Mouse (Mus musculus) heart, postnatal 14 days (tissue): ENCODE data around the gene Gm20388. TPM values are rescaled to one million over a fixed set of nuclear protein-coding genes. Genes with fewer than 3 reads are reported as not detected.

ENCODE experiments used
- DNase-seq, 2 experiments: peaks; one replicate each; pipeline ENCODE4 v3.0.0; 2021 to 2022
- intact Hi-C: fragments of 180-260 bp; cut with DNase I; formaldehyde crosslinking; loops from one replicate; pipeline ENCODE4 v1.15.1; 2025
- total RNA-seq, 2 experiments: library from RNA; stranded (reverse); gene quantifications; 2 replicates each; pipeline ENCODE4 v1.2.3; 2021

Gene Gm20388
- total RNA-seq, 2 experiments from 2014 or later = 0.24 TPM; not detected in 1

DNA sequence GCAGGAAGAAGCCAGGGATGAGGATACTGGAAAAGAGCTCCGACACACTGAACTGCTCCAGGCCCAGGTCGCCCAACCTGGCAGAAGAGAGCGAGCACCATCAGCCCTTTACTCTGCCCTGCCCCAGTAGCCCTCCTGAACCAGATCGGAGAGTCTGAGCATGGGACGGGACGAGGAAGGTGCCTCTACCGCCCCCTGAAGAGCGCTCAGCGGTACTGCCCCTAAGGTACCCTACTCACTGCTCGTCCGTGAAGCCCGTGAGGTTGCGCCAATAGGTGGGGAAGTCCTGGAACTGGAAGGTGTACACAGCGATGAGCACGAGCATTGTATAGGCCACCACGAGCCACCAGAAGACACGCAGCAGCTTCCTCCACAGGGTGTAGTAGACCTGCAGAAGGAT lies 2587.3 kb downstream of the Gm20388 start:
- DNase-seq = no peak
- intact Hi-C loops = no loop called here

GRCm38 (mm10) chr8:122500856-122501255 lies 2590.2 kb downstream of the Gm20388 start:
- peak; percentile 80 to 89 for DNase-seq
- intact Hi-C loops = loop anchor here (1.0 to 10.0 kb wide), 4 partner anchors 50 to 330 kb away; partner anchors contain the start of gene Piezo1

DNA sequence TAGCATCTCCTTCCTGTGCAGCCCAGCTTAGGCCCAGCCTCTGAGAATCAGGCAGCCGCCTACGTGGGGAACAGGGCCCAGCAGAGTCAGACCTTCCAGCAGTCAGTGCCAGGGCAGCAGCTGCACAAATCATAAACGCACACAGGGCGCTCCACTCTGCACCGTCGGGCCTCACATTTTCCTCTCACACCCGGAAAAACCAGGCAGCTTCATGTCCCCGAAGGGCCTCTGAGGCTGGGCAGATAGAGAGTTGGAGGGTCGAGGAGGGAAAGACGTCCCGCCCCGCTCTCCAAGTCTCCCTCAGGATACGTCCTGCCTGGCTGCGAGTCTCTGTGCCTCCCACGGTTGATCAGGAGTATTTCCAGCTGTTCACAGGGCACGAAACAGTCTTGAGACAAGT lies 2600.9 kb downstream of the Gm20388 start:
- peak; percentile 63 to 71 for DNase-seq
- intact Hi-C loops = no loop called here

DNA sequence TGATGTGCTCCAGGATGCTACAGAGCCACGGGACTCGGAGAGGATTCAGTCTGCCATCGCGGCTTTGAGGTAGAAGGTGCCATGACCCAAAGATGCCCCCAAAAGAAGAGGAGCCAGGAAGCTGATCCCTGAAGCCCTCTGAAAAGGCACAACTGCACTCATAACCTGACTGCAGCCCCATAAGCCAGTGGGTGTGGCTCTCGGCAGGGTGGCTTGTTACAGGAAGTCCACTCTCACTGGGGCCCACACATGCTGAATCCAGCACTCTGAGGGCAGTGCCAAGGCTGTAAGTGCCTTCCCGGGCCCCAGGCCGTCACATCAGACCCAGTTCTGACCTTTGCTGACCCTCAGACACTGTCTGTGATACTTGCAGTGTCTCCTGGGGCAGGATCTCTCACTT lies 2601.8 kb downstream of the Gm20388 start:
- DNase-seq = no peak

DNA sequence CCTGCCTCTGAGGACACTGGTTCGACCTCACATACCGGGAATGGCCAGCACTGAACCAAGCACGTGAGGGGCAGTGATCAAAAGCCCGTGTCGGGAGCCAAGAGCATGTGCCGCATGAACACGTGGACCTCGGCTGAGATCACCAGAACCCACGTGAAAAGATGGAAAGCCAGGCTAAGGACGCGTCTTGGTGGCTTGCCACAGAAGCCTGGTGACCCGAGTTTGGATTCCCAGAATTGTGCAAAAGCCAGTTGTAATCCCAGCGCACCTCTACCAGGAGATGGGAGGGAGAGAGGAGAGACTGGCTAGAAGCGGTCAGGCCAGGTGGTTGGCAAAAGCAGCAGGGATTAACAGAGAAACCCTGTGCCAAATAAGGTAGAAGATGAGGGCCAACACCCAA lies 2605.1 kb downstream of the Gm20388 start:
- intact Hi-C loops = loop anchor here (5.0 kb wide), 1 partner anchor 297 kb away; no protein-coding TSS in a partner anchor
- DNase-seq = no peak

More for the DNA sequence above, 2601.8 kb downstream of the Gm20388 start:
- intact Hi-C loops = no loop called here

DNA sequence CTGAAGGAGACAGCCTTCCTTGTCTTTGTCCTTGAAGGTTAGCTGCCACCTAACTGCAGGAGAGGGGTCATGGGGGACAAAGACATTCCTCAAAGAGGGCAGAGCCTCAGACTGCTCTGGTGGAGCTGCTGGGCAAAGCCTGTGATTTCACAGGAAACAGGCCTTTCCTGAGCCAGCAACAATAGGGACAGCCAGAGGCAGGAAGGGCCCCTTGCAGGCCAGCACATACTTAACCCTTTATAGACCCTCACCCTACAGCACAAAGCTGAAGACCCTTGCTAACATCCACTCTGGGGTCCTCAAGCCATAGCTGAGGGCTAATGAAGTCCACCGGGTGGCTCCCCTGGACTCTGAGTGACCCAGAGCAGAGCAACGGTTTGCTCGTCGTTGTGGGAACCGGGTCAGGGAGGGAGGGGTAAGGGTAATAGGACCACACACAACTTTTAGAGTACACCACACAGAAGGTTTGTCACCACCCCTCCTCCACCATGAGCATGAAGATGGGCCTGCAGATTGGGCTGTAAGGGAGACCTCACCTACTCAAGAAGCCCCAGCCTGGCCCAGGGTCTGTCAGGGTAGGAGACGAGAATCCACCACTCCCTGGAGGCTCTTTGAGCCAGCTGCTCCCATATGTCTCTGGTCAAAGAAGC lies 2607.0 kb downstream of the Gm20388 start:
- intact Hi-C loops = loop anchor here (5.0 kb wide), 1 partner anchor 295 kb away; no protein-coding TSS in a partner anchor
- DNase-seq = peak; percentile 55 to 61

DNA sequence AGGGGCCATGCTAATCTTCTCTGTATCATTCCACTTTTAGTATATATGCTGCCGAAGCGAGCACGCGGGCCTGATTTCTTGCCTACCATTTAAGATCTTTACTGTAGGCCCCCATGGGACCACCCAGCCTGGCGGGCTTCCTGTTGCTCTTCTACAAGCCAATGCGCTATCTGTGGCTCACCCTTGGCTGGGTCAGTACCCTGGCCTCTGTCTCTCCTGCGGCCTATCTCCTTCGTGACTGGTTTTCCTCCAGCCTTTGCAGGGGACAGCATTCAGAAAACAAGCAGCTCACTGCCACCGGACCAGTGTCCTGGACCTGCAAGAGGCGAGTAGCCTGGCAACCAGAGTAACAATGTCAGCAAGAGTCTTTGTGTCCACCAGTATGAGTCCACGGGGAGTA lies 2610.0 kb downstream of the Gm20388 start:
- intact Hi-C loops = no loop called here
- no peak for DNase-seq

DNA sequence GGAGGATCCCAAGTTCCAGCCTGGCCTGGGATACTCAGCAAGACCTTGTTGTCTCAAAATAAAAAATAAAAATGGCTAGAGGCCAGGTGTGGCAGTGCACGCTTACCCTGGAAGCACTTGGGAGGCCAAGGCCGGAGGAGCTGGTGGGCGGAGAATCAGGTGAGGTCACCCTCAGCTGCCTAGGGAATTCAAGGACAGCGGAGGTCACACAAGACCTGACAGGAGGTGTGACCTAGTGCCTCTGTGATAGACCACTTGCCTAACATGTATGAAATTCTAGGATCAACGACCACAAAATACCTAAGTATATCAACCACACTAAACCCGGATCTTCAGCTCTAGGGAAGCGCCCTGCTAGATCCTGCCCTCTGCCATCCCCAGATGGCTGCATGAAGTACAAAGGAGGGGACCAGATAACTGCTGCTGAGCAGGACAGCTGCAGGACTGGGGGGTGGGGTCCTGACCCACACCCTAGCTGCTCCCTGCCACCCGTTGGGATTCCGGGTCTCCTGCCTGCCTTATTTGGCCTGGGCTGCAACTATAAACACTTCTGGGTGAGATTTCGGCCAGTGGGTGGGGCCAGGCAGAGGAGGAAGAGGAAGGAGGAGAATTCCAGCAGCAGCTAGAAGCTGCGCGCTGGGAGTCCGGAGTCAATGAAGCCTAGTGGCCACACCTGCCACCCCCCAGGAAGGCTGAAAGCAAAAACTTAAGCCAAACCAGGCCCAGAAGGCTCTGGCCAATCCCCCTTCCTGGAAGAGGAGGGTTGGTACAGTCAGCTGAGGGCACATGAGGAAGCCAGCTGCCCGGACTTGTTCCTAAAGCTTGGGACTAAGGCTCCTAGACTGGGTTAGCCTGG lies 2612.4 kb downstream of the Gm20388 start:
- DNase-seq = peak; percentile 66 to 67
- intact Hi-C loops = no loop called here

GRCm38 (mm10) chr8:122523652-122524360 lies 2613.2 kb downstream of the Gm20388 start:
- intact Hi-C loops = no loop called here

DNA sequence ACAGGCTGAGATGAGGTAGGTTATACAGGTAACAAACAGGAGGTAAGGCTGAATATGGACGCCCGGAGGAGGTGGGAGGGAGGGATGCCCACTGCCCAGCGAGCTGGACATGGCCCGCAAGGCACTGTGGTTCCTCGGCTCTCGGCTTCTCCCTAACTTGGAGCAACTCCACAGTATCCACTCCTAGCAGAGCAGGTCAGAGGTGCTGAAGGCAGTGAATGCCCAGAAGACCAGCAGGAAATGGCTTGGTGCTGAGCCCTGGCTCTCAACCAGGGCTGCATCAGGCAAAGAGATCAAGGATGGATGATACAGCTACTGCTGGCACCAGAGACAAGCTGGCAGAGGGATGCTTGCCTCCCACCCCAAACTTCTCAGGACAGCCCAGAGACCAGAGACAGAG lies 2613.9 kb downstream of the Gm20388 start:
- intact Hi-C loops = no loop called here
- no peak for DNase-seq

More at GRCm38 (mm10) chr8:122523652-122524360, 2613.2 kb downstream of the Gm20388 start:
- peak in 1 of 2 experiments; percentile 53 for DNase-seq

- DNase-seq = no peak
- intact Hi-C loops = no loop called here
Measured at GRCm38 (mm10) chr8:122525004-122525403, 2614.4 kb downstream of the Gm20388 start.

DNA sequence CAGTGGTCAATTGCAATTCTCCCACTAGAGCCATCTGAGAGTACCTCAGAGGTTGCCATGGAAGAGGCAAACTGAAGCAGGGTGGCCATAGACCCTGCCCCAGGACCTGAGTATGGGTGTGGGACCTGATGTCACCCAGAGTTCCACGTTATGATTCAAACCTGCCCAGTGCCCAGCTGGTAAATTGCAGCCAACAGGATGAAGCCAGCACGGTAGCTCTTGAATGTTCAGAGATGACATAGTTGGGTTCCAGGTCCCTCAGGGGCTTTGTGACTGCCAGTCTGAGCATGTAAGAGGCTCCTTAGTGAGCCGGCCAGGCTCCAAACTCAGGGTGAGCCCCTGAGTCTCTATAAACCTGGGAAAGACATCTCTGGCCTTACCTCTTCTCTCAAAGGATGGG lies 2615.4 kb downstream of the Gm20388 start:
- intact Hi-C loops = no loop called here
- no peak for DNase-seq

- no peak for DNase-seq
- intact Hi-C loops = no loop called here
Measured at GRCm38 (mm10) chr8:122526526-122527170, 2616.0 kb downstream of the Gm20388 start.

GRCm38 (mm10) chr8:122527937-122528336 lies 2617.3 kb downstream of the Gm20388 start:
- intact Hi-C loops = no loop called here
- no peak for DNase-seq

- no peak for DNase-seq
- intact Hi-C loops = no loop called here
Measured at GRCm38 (mm10) chr8:122529159-122529558, 2618.5 kb downstream of the Gm20388 start.

GRCm38 (mm10) chr8:122531312-122531711 lies 2620.7 kb downstream of the Gm20388 start:
- intact Hi-C loops = loop anchor here (2.0 kb wide), 1 partner anchor 15 kb away; no protein-coding TSS in a partner anchor
- no peak for DNase-seq

- peak in 1 of 2 experiments; percentile 54 for DNase-seq
- intact Hi-C loops = no loop called here
Measured at GRCm38 (mm10) chr8:122537033-122537432, 2626.4 kb downstream of the Gm20388 start.

DNA sequence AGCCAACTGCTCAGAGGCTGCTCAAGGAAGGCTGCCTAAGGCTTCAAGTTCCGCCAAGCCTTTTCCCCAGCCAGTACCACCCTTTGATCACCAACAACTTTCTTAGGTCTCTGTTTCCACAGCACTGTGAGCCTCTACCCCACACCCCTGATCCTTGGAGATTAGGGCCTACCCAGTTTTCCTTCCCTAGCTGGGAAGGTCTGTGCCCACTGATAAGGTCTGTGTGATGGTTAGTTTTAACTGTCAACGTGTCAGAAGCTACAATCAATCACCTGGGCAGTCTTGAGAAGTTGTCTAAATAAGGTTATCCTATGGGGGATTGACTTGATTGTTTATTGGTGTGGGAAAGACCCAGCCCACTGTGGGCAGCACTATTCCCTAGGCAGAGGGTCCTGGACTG lies 2627.2 kb downstream of the Gm20388 start:
- DNase-seq = no peak
- intact Hi-C loops = no loop called here

GRCm38 (mm10) chr8:122538310-122539076 lies 2627.9 kb downstream of the Gm20388 start:
- DNase-seq = no peak
- intact Hi-C loops = no loop called here

- DNase-seq = no peak
- intact Hi-C loops = no loop called here
Measured at GRCm38 (mm10) chr8:122544138-122544537, 2633.5 kb downstream of the Gm20388 start.
